Mouse (Mus musculus) brain, embryonic 14.5 days (tissue): ENCODE measurements around the gene Tmem56.

ENCODE experiments used
- CTCF ChIP-seq: fragments of 200-500 bp; IDR thresholded peaks from 2 replicates; pipeline ENCODE4 v1.5.1; 2012; ENCODE audit warnings: inconsistent platforms, mild to moderate bottlenecking, moderate library complexity, borderline replicate concordance; ENCODE audit not compliant: insufficient read depth, insufficient read length; ENCODE audit errors: extremely low read depth
- POLR2A ChIP-seq: fragments of 200-500 bp; IDR thresholded peaks from 2 replicates; pipeline ENCODE4 v1.6.1; 2012; ENCODE audit warnings: mild to moderate bottlenecking, inconsistent platforms, borderline replicate concordance; ENCODE audit not compliant: poor library complexity, insufficient read depth, insufficient read length, severe bottlenecking; ENCODE audit errors: extremely low read depth

GRCm38 (mm10) chr3:121291225-121291559, 8.3 kb upstream of the Tmem56 start:
- no peak for TF ChIP-seq CTCF
- no peak for TF ChIP-seq POLR2A
